Mouse (Mus musculus) ES-E14 (cell line): Measurements from ENCODE around the gene Sipa1l2.

ENCODE experiments used
- CHD2 ChIP-seq: IDR thresholded peaks from 2 replicates; pipeline ENCODE4 v1.6.1; 2014; ENCODE audit warnings: mild to moderate bottlenecking, low read depth, low read length, inconsistent platforms
- HCFC1 ChIP-seq: IDR thresholded peaks from 2 replicates; pipeline ENCODE4 v1.6.1; 2012; ENCODE audit warnings: low read length, inconsistent platforms, borderline replicate concordance; ENCODE audit not compliant: insufficient read depth
- MAFK ChIP-seq: IDR thresholded peaks from 2 replicates; pipeline ENCODE4 v1.6.1; 2014; ENCODE audit warnings: mild to moderate bottlenecking, low read depth, low read length, inconsistent platforms; ENCODE audit not compliant: insufficient read depth
- ZC3H11A ChIP-seq: IDR thresholded peaks from 2 replicates; pipeline ENCODE4 v1.6.1; 2012; ENCODE audit warnings: low read depth, mild to moderate bottlenecking, inconsistent platforms, low read length, borderline replicate concordance

DNA sequence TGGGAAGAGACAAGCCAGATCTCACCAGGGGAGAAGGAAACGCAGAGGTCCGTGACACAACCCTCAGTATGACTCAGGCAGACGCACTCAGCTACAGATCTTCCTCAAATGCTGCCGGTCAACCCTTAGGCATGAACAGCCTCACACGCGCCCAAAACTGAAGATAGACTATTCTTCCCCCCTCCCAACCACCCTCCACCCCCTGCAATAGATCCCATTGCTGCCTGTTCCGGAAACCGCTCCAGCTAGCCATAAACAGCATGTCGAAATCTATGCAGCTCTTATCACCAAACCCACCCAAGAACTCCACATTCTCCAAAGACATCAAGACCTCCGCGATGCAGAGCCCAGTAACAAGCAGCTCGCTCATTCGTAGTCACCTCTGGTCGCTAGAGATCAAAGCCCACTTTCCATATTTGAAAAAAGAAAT, 1.2 kb downstream of the Sipa1l2 start:
- TF ChIP-seq ZC3H11A (no peak), CHD2 (no peak), MAFK (no peak), HCFC1 (no peak)
